Mouse (Mus musculus) liver, embryonic 16.5 days (tissue): Measurements from ENCODE around the gene Ell. TPM values are rescaled to one million over a fixed set of nuclear protein-coding genes. Genes with fewer than 3 reads are reported as not detected.

Experiments used
- ATAC-seq: fragments of 200-750 bp; cut with Nextera tagmentation; 2 replicates; pipeline ENCODE4 v1.8.0; 2017; ENCODE audit warnings: low read depth, mild to moderate bottlenecking, moderate number of reproducible peaks, moderate library complexity
- H3K27ac ChIP-seq: fragments of 300-500 bp; sonication (generic); 2 replicates; pipeline ENCODE4 v1.5.1; 2014; ENCODE audit warnings: mild to moderate bottlenecking, low read length
- H3K27me3 ChIP-seq: fragments of 300-500 bp; sonication (generic); 2 replicates; pipeline ENCODE4 v1.6.1; 2014; ENCODE audit warnings: low read depth, low read length, mixed read lengths; ENCODE audit not compliant: control insufficient read depth, insufficient read depth
- H3K36me3 ChIP-seq: fragments of 300-500 bp; sonication (generic); 2 replicates; pipeline ENCODE4 v1.6.1; 2014; ENCODE audit warnings: mild to moderate bottlenecking; ENCODE audit not compliant: control insufficient read depth, insufficient read depth
- H3K4me1 ChIP-seq: fragments of 300-500 bp; sonication (generic); 2 replicates; pipeline ENCODE4 v1.6.1; 2014; ENCODE audit warnings: low read depth, low read length, mixed read lengths; ENCODE audit not compliant: control insufficient read depth
- H3K4me2 ChIP-seq: fragments of 300-500 bp; sonication (generic); 2 replicates; pipeline ENCODE4 v1.6.1; 2014; ENCODE audit warnings: low read depth, low read length, mixed read lengths
- H3K4me3 ChIP-seq: fragments of 300-500 bp; sonication (generic); 2 replicates; pipeline ENCODE4 v1.5.1; 2014; ENCODE audit warnings: low read depth, mild to moderate bottlenecking, low read length
- H3K9ac ChIP-seq: fragments of 300-500 bp; sonication (generic); 2 replicates; pipeline ENCODE4 v1.6.1; 2014; ENCODE audit warnings: low read depth, low read length
- H3K9me3 ChIP-seq: fragments of 300-500 bp; sonication (generic); replicated peaks from 2 replicates; pipeline ENCODE4 v1.6.1; 2016; ENCODE audit warnings: low read length; ENCODE audit not compliant: control insufficient read depth
- WGBS: fragments of 180-500 bp; shearing (Covaris S2); extraction: QIAGEN DNeasy Blood & Tissue Kit; methylation state at CpG from one replicate; pipeline ENCODE4 v1.1.7; 2014; ENCODE audit not compliant: insufficient replicate concordance; 5-methylcytosine and 5-hydroxymethylcytosine counted together
- polyA plus RNA-seq: library from polyadenylated mRNA; unstranded; fragments of >200 nt; fragmentation: Nextera tagmentation; extraction: Ambion mirVana; gene quantifications from 2 replicates; pipeline ENCODE4 v1.2.1, GENCODE M21; 2015

The Ell gene
- polyA plus RNA-seq, result 12.9 and 16.8 TPM in 2 replicates

DNA sequence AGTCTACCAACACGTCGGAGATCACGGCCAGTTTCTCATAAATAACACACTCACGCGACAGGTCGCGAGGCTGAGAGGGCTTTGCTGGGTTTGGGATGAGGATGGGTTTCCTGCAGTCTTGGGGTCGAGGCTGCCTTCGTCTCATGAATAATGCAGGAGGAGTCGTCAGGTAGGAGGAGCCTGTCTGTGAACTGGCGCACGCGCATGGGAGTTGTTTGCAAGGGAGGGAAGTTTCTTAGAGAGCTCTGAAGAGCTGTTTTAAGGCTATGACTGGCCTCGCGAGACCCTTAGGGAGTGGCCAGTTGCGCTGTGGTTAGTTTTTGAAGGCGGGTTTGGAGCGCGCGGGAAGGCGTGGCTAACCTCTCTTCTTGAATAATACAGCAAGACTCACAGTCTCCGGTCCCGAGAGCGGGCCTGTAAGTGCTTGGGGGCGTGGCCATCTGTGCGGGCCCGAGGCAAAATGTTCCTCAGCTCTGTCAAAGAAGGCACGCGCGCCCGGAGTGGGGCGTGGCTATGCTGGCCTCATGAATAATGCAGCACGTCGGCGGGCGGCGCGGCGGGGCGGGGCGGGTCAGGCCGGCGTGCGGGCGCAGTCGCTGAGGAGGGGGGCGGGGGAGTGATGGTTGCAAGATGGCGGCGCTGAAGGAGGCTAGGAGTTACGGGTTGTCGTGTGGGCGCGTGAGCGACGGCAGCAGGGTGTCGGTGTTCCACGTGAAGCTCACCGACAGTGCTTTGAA lies at the start of gene Ell:
Gene Ell (plus strand): TSS at position 381 of the 737 bp plus-strand sequence.
- peak within 1 kb of the TSS; percentile 88 for H3K4me3 ChIP-seq
- H3K4me1 ChIP-seq, result peaks cover 43% of the 10 kb centered on the region
- under 1% methylated on average over 58 of the region's 58 CpGs for WGBS

DNA sequence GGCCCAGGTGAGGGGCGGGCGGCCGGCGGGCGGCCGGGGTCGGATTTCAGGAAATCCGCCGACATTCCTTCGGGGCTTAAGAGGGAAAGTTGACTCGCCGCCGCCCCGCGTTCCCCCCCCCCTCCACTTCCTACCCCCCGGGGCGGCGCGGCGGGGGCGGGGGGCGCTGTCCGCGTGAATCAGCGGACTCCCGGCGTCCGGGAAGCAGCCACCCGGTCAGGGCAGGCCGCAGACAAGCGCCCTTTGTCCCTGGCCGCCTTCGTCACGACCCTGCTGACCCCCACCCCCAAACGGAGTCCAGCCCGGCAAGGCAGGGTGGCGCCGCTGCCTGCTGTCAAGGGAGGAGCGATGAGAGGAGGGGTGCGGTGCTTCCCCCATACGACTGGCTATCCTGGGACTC lies 49.7 kb upstream of the Ell start:
- Histone ChIP-seq H3K27me3 (peaks cover 100% of the 10 kb centered on the region), H3K4me2 (peak overlapping the region; percentile 36), H3K36me3 (no peaks in the 10 kb centered on the region), H3K27ac (no peak overlapping the region), H3K9me3 (no peaks in the 10 kb centered on the region), H3K4me1 (peaks cover 23% of the 10 kb centered on the region), H3K9ac (no peak overlapping the region), H3K4me3 (peak overlapping the region; percentile 33)
- WGBS, result 1% methylated on average over 33 of the region's 41 CpGs
- no peak for ATAC-seq

More for the DNA sequence above, at the start of gene Ell:
- peaks cover 17% of the 10 kb centered on the region for H3K36me3 ChIP-seq
- peak within 1 kb of the TSS; percentile 100 for H3K27ac ChIP-seq
- ATAC-seq, result peak; percentile 82
- H3K4me2 ChIP-seq, result peak within 1 kb of the TSS; percentile 98
- H3K9me3 ChIP-seq, result no peaks in the 10 kb centered on the region
- H3K9ac ChIP-seq, result peak within 1 kb of the TSS; percentile 94
- H3K27me3 ChIP-seq, result no peaks in the 10 kb centered on the region

DNA sequence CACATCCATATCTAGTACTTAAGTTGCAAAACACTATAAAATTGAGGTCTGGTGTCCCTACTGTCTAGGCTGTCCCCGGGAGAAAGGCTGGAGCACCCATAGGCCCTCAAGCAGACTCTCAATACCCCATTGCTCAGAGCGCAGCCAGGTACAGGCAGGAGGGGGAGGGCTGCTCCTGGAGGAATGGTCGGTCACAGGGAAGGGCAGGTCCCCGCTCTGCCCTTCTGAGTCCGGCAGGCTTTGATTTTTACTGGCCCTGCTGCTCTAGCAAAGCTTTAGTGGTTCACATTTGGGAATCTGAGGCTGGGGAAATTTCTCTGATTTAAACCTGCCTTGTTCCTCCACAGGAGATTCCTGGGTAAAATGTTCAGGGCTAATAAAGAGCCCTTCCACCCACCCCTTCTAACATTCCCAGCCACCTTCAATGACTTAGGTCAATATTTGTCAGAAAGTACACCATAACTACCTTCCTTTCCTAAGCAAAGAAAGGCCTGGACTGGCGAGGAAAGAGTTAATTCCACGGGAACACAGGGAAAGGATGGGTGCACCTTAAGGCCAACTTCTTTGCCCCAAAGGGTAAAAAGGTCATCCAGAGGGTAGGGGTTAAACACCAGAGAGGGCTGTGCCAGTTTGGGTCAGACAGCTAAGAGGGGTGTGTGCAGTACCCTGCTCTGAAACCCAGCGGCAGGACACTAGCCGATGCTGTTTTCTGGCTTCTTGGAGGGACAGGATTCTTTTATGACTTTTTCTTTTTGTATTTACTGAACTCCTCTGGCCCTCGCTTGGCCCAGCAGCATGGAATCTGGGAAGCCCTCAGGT lies 49.0 kb upstream of the Ell start:
- WGBS, result 18% methylated on average over 10 of the region's 10 CpGs
- Histone ChIP-seq H3K9me3 (no peaks in the 10 kb centered on the region), H3K36me3 (no peaks in the 10 kb centered on the region), H3K27ac (no peak overlapping the region), H3K4me2 (no peak overlapping the region), H3K9ac (no peak overlapping the region), H3K27me3 (peaks cover 100% of the 10 kb centered on the region), H3K4me3 (no peak overlapping the region), H3K4me1 (peaks cover 23% of the 10 kb centered on the region)
- ATAC-seq, result no peak

DNA sequence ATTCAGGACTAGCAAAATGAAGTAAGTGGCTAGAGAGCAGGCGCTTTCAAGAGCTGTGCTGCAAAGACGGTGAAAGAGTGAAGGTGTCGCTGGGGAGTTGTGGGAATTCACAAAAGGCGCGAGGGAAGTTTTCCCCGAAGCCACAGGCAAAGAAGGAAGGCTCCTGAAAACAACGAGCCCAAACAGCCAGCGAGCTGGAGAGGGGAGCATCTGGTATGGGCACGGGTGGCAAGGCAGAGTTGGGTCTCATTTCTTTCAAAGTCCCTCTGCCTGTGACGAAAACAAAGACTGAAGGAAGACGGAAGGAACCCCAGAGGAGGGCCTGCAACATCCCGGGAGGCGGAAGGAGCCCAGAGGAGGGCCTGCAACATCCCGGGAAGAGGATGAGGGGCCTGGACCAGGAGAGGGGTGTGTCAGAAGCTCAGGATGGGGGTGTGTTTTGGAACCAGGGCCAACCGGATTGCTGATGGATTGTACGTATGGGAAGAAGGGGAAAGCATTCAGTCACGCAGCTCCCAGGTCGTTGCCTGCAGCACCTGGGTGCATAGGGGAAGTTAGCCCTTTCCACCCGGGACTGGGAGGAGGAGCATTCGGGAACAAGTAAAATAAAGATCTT lies 48.3 kb upstream of the Ell start:
- peaks cover 23% of the 10 kb centered on the region for H3K4me1 ChIP-seq
- H3K36me3 ChIP-seq, result no peaks in the 10 kb centered on the region
- no peak overlapping the region for H3K4me3 ChIP-seq
- H3K9me3 ChIP-seq, result no peaks in the 10 kb centered on the region
- ATAC-seq, result no peak
- WGBS, result 4% methylated on average over 20 of the region's 20 CpGs
- H3K27ac ChIP-seq, result no peak overlapping the region
- peaks cover 100% of the 10 kb centered on the region for H3K27me3 ChIP-seq
- H3K9ac ChIP-seq, result no peak overlapping the region
- H3K4me2 ChIP-seq, result no peak overlapping the region

DNA sequence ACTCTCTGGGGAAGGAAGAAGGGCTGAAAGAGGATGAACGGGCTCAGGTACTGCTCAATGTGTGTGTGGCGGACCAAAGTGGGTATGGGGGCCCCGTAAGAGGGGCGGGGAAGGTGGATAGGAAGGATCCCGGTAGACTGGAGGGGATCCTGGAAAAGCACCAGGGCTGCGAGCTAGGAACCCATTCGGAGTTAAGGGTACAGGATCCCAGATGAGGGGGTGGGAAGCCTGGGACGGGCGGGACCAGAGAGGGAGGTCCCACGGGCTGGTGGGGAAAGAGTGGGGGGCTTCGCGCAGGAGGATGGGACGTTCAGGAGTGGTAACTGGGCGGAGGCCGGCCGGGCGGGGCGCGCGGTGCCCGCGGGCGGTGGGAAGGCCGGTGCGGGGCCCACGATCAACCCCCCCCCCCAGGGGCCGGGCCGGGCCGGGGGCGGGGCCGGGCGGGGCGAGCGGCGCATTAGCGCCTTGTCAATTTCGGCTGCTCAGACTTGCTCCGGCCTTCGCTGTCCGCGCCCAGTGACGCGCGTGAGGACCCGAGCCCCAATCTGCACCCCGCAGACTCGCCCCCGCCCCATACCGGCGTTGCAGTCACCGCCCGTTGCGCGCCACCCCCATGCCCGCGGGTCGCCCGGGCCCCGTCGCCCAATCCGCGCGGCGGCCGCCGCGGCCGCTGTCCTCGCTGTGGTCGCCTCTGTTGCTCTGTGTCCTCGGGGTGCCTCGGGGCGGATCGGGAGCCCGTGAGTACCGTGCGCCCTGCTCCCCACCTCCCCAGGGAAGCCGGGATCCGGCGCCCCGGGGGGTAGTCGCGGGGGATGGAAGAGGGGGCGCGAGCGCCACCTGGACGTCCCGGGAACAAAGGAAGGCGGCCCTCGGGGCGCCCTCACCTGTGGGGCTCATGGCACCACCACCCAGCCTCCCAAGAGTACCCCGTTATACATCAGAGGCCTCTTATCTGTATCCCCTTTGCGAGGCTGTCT lies 46.3 kb upstream of the Ell start, which contains the start of gene Crlf1:
Gene Crlf1 (plus strand): TSS at position 495 of the 977 bp plus-strand sequence.
- peaks cover 100% of the 10 kb centered on the region for H3K27me3 ChIP-seq
- peak within 1 kb of the TSS; percentile 50 for H3K4me2 ChIP-seq
- under 1% methylated on average over 64 of the region's 93 CpGs for WGBS
- peak within 1 kb of the TSS; percentile 43 for H3K4me3 ChIP-seq
- H3K9ac ChIP-seq, result no peak within 1 kb of the TSS
- peaks cover 23% of the 10 kb centered on the region for H3K4me1 ChIP-seq
- H3K27ac ChIP-seq, result no peak within 1 kb of the TSS
- H3K36me3 ChIP-seq, result no peaks in the 10 kb centered on the region
- ATAC-seq, result no peak
- H3K9me3 ChIP-seq, result no peaks in the 10 kb centered on the region

GRCm38 (mm10) chr8:70493692-70494415 lies 45.4 kb upstream of the Ell start:
- H3K36me3 ChIP-seq, result no peaks in the 10 kb centered on the region
- no peak overlapping the region for H3K27ac ChIP-seq
- WGBS, result 2% methylated on average over 47 of the region's 47 CpGs
- peaks cover 15% of the 10 kb centered on the region for H3K4me1 ChIP-seq
- no peak for ATAC-seq
- peak overlapping the region; percentile 43; the same call in 1 of the 2 replicates for H3K4me3 ChIP-seq
- H3K4me2 ChIP-seq, result no peak overlapping the region
- no peak overlapping the region for H3K9ac ChIP-seq
- H3K9me3 ChIP-seq, result no peaks in the 10 kb centered on the region
- peaks cover 100% of the 10 kb centered on the region for H3K27me3 ChIP-seq

DNA sequence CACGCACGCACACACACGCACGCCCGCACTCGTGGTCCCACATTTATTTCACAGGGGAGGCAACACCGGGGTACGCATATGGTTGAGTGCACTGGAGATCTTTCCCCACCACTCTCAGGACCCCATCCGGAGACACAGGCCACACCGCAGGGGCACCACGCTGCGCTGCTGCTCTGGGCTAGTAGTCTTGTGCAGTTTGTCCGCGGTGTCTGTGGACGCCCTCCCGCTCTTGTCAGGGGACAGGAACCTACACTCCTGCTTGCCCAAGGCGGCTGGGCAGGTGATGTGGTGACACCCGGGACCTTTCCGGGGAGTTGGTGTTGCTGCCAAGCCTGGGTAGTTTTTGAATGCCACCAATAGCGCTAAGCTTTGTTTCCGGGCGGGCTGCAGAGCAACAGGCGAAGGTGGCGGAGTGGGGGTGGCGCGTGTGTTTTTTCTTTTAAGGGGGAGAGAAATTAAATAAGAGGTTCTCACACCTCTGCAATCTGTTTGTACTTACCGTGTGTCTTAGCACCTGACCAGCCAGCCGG lies 44.8 kb upstream of the Ell start:
- Histone ChIP-seq H3K27ac (no peak overlapping the region), H3K4me2 (no peak overlapping the region), H3K4me3 (no peak overlapping the region), H3K4me1 (peaks cover 10% of the 10 kb centered on the region), H3K36me3 (no peaks in the 10 kb centered on the region), H3K27me3 (peaks cover 97% of the 10 kb centered on the region), H3K9me3 (no peaks in the 10 kb centered on the region), H3K9ac (no peak overlapping the region)
- ATAC-seq, result no peak
- WGBS, result 5% methylated on average over 25 of the region's 28 CpGs
